Mouse (Mus musculus) left cerebral cortex, postnatal 36 days (tissue): Measurements from ENCODE around the gene Cyp2f2. TPM values are rescaled to one million over a fixed set of nuclear protein-coding genes. Genes with fewer than 3 reads are reported as not detected.

Experiments used
- DNase-seq, 2 experiments: peaks; one replicate each; pipeline ENCODE4 v3.0.0; 2021 to 2022; ENCODE audit warnings: low spot score in 2 of 2, mixed read lengths in 1 of 2
- intact Hi-C: fragments of 180-260 bp; cut with DNase I; formaldehyde crosslinking; loops from one replicate; pipeline ENCODE4 v1.15.1; 2025
- microRNA-seq: library from miRNA; unstranded; fragments of <30 nt; microRNA quantifications from one replicate; pipeline ENCODE4 v1.2.0, GENCODE M21; 2022
- total RNA-seq, 2 experiments: library from RNA; stranded (reverse); gene quantifications; 2 replicates each; pipeline ENCODE4 v1.2.3; 2021

Gene Cyp2f2
- total RNA-seq, 2 experiments from 2014 or later, result not detected

DNA sequence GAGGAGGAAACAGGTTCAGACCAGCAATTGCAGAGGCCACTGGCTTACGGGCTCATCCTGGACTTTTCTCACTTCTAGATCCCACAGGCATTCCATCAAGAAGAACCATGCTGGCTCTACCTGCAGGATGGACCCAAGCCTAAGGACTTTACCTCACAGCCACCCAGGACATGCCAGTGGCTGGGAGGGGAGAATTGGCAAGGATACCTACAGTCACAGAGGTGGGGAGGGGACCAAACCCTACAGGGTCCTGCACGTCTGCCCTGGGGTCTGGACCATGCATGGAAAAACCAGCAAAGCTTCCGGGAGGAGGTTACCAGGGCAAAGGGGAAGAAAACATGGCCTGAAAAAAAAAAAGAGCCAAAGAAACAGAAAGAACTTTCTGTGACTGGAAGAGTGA lies 51.3 kb downstream of the Cyp2f2 start:
- no peak for DNase-seq

DNA sequence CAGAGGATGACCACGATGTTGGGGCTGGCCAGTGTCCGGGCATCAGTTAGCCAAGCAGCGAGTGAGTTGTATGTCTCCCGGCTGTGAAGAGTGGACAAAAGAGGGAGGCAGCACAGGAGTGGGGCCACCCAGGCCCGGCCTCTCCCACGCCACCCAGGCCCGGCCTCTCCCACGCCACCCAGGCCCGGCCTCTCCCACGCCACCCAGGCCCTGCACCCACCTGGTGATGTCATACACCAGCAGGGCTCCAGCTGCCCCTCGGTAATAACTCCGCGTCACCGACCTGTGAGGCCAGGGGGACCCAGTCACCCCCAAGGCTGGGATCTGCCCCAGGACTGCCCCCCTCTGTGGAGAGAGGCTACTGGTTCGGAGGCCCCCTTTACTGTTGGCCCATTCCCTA lies 54.8 kb downstream of the Cyp2f2 start:
- intact Hi-C loops, result no loop called here
- DNase-seq, result no peak

More for the DNA sequence above, 51.3 kb downstream of the Cyp2f2 start:
- intact Hi-C loops, result no loop called here

DNA sequence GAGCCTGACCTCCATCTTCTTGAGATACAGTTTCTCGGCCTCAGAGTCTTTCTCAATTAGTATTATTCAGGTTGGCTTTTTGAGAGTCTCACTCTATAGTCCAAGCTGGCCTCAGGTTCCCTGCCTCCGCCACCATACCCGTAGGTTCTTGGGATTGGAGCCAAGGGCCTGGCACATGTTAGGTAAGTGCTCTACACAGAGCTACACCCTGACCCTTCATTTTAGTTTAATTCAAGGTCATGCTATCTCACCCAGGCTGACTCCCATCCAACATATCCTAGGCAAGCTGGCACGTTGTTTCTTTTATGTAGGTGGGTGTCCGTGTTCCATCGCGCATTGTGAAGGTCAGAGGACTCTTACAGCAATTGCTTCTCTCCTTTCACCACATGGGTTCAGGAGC lies 55.2 kb downstream of the Cyp2f2 start:
- intact Hi-C loops, result no loop called here
- DNase-seq, result no peak

DNA sequence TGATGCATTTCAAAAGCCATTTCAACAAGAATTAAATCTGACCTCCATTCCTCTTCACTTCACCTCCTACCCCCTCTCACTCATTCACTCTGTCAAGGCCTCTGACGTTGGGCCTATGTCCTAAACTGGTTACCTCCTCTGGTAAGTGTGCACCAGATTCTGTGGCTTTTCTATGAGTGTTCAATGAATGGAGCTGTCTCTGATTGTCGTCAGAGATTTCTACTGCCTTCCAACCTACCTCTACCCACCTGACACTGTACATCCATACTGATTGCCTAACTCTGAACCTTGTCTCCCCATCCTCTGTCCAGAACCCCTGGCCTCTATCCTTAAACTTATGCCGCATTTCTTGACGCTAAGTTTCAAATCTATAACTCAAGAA lies 58.2 kb downstream of the Cyp2f2 start:
- intact Hi-C loops, result no loop called here
- no peak for DNase-seq

DNA sequence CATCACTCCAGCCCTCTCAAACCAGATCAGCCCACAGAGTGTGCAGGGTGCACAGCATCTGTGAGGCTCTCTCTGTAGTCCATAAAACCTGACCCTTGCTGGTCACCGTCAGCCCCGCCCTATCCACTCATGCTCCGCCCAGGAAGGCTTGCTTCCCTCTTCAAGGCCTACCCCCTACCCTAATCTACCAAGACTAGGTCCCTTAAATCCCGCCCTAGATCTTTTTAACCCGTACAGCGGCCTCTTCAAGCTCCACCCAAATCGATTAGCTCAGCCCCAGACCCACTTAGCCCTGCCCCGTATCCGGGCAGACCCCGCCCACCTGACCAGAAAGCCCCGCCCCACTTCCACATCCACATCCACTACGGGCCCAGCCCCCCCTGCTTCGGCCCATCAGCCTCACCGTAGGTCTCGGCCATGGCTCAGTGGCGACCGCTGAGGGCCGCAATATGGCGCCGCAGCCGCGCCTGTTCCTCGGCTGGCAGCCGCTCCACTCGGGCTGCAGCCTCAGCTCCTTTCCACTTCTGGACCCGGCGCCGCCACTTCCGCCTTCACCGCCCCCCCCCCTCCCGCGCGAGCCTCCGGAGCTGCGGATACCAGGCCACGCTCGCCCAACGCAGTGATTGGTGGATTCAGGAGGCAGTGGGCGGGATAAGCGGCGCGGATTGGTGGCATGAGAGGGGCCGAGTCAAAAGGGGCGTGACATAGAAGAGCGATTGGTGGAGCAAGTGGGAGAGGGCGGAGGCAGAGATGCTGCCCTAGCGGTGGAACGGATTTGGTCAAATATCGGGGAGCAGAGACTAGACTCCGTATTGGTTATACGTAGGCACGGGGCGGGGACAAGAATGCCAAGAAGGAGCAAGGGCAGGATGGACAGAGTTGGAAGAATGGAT lies 58.9 kb downstream of the Cyp2f2 start, which contains the start of gene Rab4b:
Rab4b (minus strand) TSS at position 573 of the 893 bp plus-strand sequence.
- peak; percentile 99 to 100 for DNase-seq
- intact Hi-C loops, result no loop called here

DNA sequence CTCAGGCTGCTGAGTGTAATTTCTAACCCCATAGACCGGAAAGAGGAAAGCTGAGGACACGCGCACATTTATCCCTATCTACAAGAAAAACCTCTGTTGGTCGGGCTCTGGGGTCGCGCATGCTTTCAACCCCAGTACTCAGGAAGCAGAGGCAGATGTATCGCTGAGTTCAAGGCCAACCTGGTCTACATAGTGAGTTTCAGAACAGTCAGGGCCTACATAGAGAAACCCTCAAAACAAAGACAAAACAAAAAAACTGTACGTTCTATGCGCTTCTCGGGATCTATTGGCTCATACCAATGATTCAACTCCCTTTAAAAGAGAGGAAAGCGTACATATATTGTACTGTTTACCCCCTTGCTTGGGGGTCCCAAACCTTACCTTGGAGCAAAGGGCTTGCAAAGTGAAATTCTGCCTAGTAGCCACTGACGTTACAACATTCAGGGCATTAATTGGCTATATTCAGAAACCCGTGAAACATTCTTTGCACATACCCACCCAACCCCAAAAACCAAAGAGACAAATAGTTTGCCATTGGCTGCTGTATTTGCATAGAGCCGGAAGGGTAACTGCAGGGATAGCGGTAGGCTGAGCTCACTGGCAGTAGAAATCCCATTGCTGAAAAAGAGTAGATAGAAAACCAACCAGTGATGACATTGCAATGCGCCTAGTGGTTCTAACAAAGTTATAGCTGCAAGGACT lies 59.7 kb downstream of the Cyp2f2 start:
- DNase-seq, result no peak
- intact Hi-C loops, result no loop called here

DNA sequence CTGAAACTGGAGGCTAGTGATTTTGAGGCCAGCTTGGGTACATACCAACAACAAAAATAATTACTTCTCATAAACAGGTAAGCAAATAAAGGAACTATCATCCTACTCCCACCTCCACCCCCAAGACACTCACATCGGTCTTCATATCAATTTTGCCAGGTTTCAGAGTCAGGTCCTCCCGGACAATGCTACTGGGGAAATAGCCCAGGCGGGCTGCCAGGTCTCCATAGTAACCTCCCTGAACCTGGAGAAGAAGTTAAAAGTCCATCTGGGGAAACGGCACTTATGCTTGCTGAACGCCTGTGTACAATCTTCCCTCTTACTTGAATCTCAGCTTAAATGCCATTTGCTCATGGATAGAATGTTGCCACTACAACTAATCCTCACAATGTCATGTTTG lies 60.3 kb downstream of the Cyp2f2 start:
- intact Hi-C loops, result no loop called here
- DNase-seq, result no peak

DNA sequence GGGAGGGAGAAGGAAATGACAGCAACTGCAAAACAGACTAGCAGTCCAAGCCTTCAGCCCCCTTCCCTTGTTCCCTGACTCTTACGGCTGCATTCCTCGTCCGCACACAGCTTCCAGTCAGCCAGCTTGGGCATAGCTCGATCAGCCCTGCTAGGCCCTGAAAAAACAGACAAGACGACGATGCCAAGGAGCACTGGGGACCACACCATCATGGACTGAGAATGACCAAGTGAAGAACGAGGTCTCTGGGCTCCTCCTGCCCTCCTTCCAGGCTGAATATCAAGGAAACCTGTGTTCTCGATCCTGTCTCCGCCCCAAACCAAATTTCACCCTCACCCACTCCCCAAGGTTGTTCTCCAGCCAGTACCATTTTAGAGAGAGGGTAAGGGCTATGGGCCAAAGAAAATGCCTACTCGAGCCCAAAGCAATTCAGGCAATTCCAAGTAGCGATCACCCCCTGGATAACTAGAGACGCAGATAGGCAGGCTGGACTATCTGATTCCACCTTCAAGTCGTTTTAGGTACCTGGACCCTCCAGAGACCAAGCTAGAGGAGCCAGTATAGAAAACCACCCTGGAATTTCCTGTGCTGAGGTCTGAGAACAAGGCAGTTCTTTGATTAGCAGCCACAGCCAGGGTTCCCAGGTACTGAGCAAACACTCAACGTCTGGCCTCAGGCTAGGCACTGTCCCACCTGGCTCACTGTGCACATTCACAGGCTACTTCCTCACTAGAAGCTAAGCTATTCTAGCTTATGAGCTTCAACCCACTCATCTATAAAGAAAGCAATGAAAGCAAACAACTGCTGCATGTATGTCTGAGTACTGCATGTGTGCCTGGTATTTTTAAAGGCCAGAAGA lies 61.4 kb downstream of the Cyp2f2 start, which contains the start of the genes Gm21983 and Mia:
Gm21983 (minus strand) TSS at position 250 of the 859 bp plus-strand sequence.
Mia (minus strand) TSS at position 321 of the 859 bp plus-strand sequence.
- no peak for DNase-seq
- intact Hi-C loops, result no loop called here

DNA sequence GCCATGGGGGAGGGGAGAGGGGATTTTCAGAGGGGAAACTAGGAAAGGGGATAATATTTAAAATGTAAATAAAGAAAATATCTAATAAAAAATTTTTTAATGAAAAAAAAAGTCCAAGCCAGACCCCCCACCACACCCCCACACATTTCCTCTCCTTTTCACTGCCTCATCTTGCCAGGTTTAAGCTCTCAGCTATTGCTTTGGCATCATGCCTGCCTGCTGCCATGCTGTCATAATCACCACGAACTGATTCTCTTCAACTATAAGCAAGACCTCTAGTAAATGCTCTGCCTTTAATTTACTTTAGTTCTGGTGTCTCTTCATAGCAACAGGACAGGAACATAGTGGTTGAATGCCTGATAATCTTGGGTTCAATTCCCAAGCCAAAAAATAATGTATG lies 62.8 kb downstream of the Cyp2f2 start:
- no peak for DNase-seq
- intact Hi-C loops, result no loop called here

Small RNA genes within 50 kb of the gene (microRNA-seq; reads per million reads assigned to microRNA genes)
- gene Mir3101, result 0.76 reads per million

Other genes with a start within 250 kb of the Cyp2f2 start
- not detected for gene Cyp2a22, start 180.5 kb upstream of the Cyp2f2 start, total RNA-seq
- not detected for gene Cyp2a12, start 90.8 kb upstream of the Cyp2f2 start, total RNA-seq
- gene Cyp2t4, start 33.8 kb downstream of the Cyp2f2 start, total RNA-seq, result not detected
- 10 to 100 TPM; 95.1 to 98.7 TPM for gene Egln2, start 46.9 kb downstream of the Cyp2f2 start, total RNA-seq
- 10 to 100 TPM; 91.5 to 96.5 TPM for gene Rab4b, start 59.0 kb downstream of the Cyp2f2 start, total RNA-seq
- gene Gm21983, start 61.2 kb downstream of the Cyp2f2 start, total RNA-seq, result not detected
- gene Mia, start 61.2 kb downstream of the Cyp2f2 start, total RNA-seq, result 1 to 10 TPM; 1.2 to 1.9 TPM
- 10 to 100 TPM; 20.6 TPM for gene BC024978, start 75.9 kb downstream of the Cyp2f2 start, total RNA-seq
- 10 to 100 TPM; 78.4 to 80.5 TPM for gene Snrpa, start 76.4 kb downstream of the Cyp2f2 start, total RNA-seq
- 1 to 10 TPM; 8.0 TPM for gene Itpkc, start 108.8 kb downstream of the Cyp2f2 start, total RNA-seq
- 10 to 100 TPM; 33.2 to 41.9 TPM for gene Coq8b, start 113.1 kb downstream of the Cyp2f2 start, total RNA-seq
- gene Numbl, start 138.5 kb downstream of the Cyp2f2 start, total RNA-seq, result 100 to 1,000 TPM; 107 to 127 TPM
- gene Ltbp4, start 217.8 kb downstream of the Cyp2f2 start, total RNA-seq, result 10 to 100 TPM; 36.3 to 50.7 TPM
- 10 to 100 TPM; 12.4 to 35.7 TPM for gene Shkbp1, start 236.1 kb downstream of the Cyp2f2 start, total RNA-seq
- gene Gm20479, start 237.5 kb downstream of the Cyp2f2 start, total RNA-seq, result not detected